Mouse (Mus musculus) spleen, adult 18-20 months (tissue): ENCODE results near the gene 1700001J03Rik.
"Not testable (repeated sequence)": the region's sequence is repeated elsewhere in the genome, so short reads cannot be mapped to it uniquely, and the experiment has no call there.

Experiments used
- DNase-seq, 2 experiments: peaks; one replicate each; pipeline ENCODE4 v3.0.0; 2022; ENCODE audit warnings: mixed read lengths in 2 of 2

Gene 1700001J03Rik

GRCm38 (mm10) chr5:146185204-146185603 is at the start of gene 1700001J03Rik:
Gene 1700001J03Rik, minus strand, starts transcription at chr5:146185304.
- DNase-seq: not testable (repeated sequence)

- no peak for DNase-seq
Observed at GRCm38 (mm10) chr5:146234336-146234735, 49.2 kb upstream of the 1700001J03Rik start.

GRCm38 (mm10) chr5:146232816-146233215 is 47.7 kb upstream of the 1700001J03Rik start:
- no peak for DNase-seq

GRCm38 (mm10) chr5:146232056-146232675 is 47.1 kb upstream of the 1700001J03Rik start:
- DNase-seq: no peak

GRCm38 (mm10) chr5:146231655-146231996 is 46.5 kb upstream of the 1700001J03Rik start:
- DNase-seq: peak in 1 of 2 experiments; percentile 45

GRCm38 (mm10) chr5:146230864-146231654 is 46.0 kb upstream of the 1700001J03Rik start, which contains the start of gene Cdk8:
Gene Cdk8, plus strand, starts transcription at chr5:146231230.
- peak; percentile 80 to 87 for DNase-seq

- DNase-seq: no peak
Observed at GRCm38 (mm10) chr5:146229869-146230650, 45.0 kb upstream of the 1700001J03Rik start.

GRCm38 (mm10) chr5:146227496-146227895 is 42.4 kb upstream of the 1700001J03Rik start:
- no peak for DNase-seq

- DNase-seq: no peak
Observed at GRCm38 (mm10) chr5:146223786-146224185, 38.7 kb upstream of the 1700001J03Rik start.

- DNase-seq: no peak
Observed at GRCm38 (mm10) chr5:146221722-146222121, 36.6 kb upstream of the 1700001J03Rik start.

GRCm38 (mm10) chr5:146220879-146221714 is 36.0 kb upstream of the 1700001J03Rik start, which contains the start of gene Rnf6:
Gene Rnf6, minus strand, starts transcription at chr5:146221555.
- peak; percentile 88 to 89 for DNase-seq

GRCm38 (mm10) chr5:146220501-146220878 is 35.4 kb upstream of the 1700001J03Rik start:
- DNase-seq: no peak

- no peak for DNase-seq
Observed at GRCm38 (mm10) chr5:146205537-146205936, 20.4 kb upstream of the 1700001J03Rik start.

- DNase-seq: no peak
Observed at GRCm38 (mm10) chr5:146203921-146204320, 18.8 kb upstream of the 1700001J03Rik start.

GRCm38 (mm10) chr5:146200580-146200979 is 15.5 kb upstream of the 1700001J03Rik start:
- DNase-seq: no peak

GRCm38 (mm10) chr5:146199540-146199939 is 14.4 kb upstream of the 1700001J03Rik start:
- DNase-seq: no peak

- no peak for DNase-seq
Observed at GRCm38 (mm10) chr5:146199073-146199472, 14.0 kb upstream of the 1700001J03Rik start.

- DNase-seq: no peak
Observed at GRCm38 (mm10) chr5:146193360-146193759, 8.3 kb upstream of the 1700001J03Rik start.

- no peak for DNase-seq
Observed at GRCm38 (mm10) chr5:146190501-146191269, 5.6 kb upstream of the 1700001J03Rik start.

GRCm38 (mm10) chr5:146190093-146190492 is 5.0 kb upstream of the 1700001J03Rik start:
- no peak for DNase-seq

GRCm38 (mm10) chr5:146188712-146189111 is 3.6 kb upstream of the 1700001J03Rik start:
- DNase-seq: no peak

- no peak for DNase-seq
Observed at GRCm38 (mm10) chr5:146188144-146188543, 3.0 kb upstream of the 1700001J03Rik start.
